Mouse (Mus musculus) stomach, postnatal 0 days (tissue): ENCODE results near the gene Neurl4.

Experiments used
- CTCF ChIP-seq: IDR thresholded peaks from 2 replicates; pipeline ENCODE4 v1.5.1; 2016; ENCODE audit warnings: antibody characterized with exemption, low read depth, mild to moderate bottlenecking, moderate library complexity
- EP300 ChIP-seq: optimal IDR thresholded peaks from 2 replicates; pipeline ENCODE3; 2016; ENCODE audit warnings: antibody characterized with exemption

- TF ChIP-seq CTCF (no peak), EP300 (no peak)
These were observed 30.4 kb upstream of the Neurl4 start for GRCm38 (mm10) chr11:69870289-69871069.
